Mouse (Mus musculus) layer of hippocampus, adult 11-12 months (tissue): ENCODE data around the gene Cd47.

Experiments
- DNase-seq: peaks from one replicate; pipeline ENCODE4 v3.0.0; 2022; ENCODE audit warnings: low spot score

The Cd47 gene

GRCm38 (mm10) chr16:49799597-49800561, at the start of gene Cd47:
TSS of gene Cd47 (plus strand) at chr16:49800533.
- no peak for DNase-seq

- DNase-seq: no peak
Observed at GRCm38 (mm10) chr16:49752906-49753305, 47.4 kb upstream of the Cd47 start.

GRCm38 (mm10) chr16:49753318-49753717, 47.0 kb upstream of the Cd47 start:
- no peak for DNase-seq

GRCm38 (mm10) chr16:49760517-49761203, 39.7 kb upstream of the Cd47 start:
- no peak for DNase-seq

GRCm38 (mm10) chr16:49761981-49762380, 38.4 kb upstream of the Cd47 start:
- DNase-seq: no peak

GRCm38 (mm10) chr16:49766326-49766725, 34.0 kb upstream of the Cd47 start:
- DNase-seq: no peak

- DNase-seq: no peak
Observed at GRCm38 (mm10) chr16:49768491-49769031, 31.8 kb upstream of the Cd47 start.

- DNase-seq: no peak
Observed at GRCm38 (mm10) chr16:49769831-49770261, 30.5 kb upstream of the Cd47 start.

- DNase-seq: no peak
Observed at GRCm38 (mm10) chr16:49770320-49771189, 29.8 kb upstream of the Cd47 start.

- no peak for DNase-seq
Observed at GRCm38 (mm10) chr16:49771609-49772396, 28.5 kb upstream of the Cd47 start.

- no peak for DNase-seq
Observed at GRCm38 (mm10) chr16:49772576-49772975, 27.8 kb upstream of the Cd47 start.

- no peak for DNase-seq
Observed at GRCm38 (mm10) chr16:49773068-49773467, 27.3 kb upstream of the Cd47 start.

GRCm38 (mm10) chr16:49774059-49775001, 26.0 kb upstream of the Cd47 start:
- no peak for DNase-seq

- DNase-seq: no peak
Observed at GRCm38 (mm10) chr16:49775002-49775966, 25.0 kb upstream of the Cd47 start.

- no peak for DNase-seq
Observed at GRCm38 (mm10) chr16:49776981-49777380, 23.4 kb upstream of the Cd47 start.

GRCm38 (mm10) chr16:49781556-49782156, 18.7 kb upstream of the Cd47 start:
- DNase-seq: no peak

- no peak for DNase-seq
Observed at GRCm38 (mm10) chr16:49783369-49783768, 17.0 kb upstream of the Cd47 start.

- DNase-seq: no peak
Observed at GRCm38 (mm10) chr16:49786116-49786515, 14.2 kb upstream of the Cd47 start.
